Mouse (Mus musculus): ENCODE results near the gene Cbr1.

Gene Cbr1

DNA sequence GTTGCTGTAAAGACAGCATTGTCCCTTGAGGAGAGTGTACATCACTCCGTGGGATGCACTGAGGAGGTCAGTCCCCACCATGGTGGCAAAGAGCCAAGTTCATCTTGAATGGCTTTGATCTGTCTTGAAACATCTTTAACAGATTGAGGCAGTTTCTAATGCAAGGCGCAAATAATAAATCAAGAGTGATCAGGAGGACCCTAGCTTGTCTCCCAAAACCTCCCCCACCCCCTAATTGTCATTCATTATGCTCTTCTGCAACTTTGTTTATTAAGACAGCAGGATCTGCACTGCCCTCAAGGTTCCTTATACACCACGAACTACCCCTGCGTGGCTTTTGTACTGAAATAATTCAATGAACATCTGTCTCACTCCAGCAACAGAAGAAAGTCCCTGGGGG is at the start of gene Cbr1:
TSS of gene Cbr1 (plus strand) at position 301 of the 400 bp plus-strand sequence.
- DNase-seq (ENCODE audit: low read depth, low spot score): peak; percentile 1

DNA sequence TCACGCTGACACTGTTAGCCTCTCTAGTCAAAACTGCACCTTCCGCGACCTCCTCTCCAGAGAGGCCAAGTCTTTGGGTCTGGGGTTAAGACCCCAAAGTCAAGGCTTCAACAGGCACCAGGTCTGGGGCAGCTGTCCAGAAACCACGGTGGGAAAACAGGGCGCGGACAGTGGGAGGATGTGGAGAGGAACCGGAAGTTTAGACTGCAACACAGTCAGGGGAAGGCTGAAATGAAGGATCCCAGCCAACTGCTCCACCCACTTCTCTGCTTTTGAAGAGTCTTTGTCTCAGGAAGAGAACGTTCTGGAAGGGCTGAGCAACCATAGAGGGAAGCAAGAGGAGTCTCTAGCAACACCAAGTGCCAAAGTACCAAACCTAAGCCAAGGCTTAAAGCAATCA is 48.0 kb upstream of the Cbr1 start:
- no peak for DNase-seq (ENCODE audit: low read depth, low spot score)

DNA sequence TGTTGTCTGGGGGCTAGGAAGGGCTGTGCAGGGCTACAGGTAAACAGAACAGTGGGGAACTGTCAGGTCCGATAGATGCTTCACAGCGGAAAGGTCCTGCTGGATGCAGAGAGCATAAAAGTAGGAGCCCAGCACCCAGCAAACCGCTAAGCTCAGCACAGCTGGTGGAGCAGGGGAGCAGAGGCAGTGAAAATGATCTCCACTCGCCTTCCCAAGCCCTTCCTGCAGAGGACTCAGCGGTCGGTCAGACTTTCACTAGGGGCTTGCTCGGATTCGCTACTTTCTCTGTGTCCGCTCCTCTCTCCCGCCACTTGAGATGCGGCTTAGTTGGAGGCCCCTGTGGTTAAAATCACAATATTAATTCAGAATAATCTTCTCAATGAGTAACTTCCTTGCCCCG is 47.2 kb upstream of the Cbr1 start:
- DNase-seq (ENCODE audit: low read depth, low spot score): no peak

DNA sequence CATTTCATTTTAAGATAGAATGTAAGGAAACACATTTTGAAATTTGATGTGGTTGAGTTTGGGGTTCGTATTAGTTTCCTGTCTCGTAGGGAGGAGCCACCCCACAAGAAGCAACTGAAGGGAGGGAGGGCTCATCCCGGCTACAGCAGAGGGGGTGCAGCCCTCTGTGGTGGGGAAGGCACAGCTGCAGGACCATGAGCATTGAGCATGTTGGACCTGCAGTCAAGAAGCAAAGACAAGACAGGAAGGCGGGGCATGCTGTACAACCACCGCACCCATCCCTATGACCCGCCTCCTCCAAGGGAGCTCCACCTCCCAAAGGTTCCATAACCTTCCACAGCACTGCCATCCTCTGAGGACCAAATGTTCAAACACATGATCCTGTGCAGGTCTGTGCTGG is 33.3 kb upstream of the Cbr1 start:
- DNase-seq (ENCODE audit: low read depth, low spot score): no peak

DNA sequence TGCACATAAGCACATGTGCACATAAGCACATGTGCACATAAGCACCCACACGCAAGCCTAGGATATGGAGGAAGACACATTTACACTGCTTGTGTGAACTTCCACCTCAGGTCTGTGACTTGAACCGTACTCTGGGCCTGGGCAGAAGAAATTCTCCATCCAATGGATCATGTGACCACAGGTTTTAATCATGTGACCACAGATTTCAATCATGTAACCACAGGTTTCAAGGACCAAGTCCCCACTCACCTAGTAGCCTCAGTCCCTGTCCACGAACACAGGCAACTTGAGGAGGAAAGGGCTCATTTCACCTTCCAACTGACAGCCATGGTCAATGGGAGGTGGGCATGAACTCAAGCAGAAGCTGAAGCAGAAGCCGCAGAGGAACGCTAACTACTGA is 32.2 kb upstream of the Cbr1 start:
- DNase-seq (ENCODE audit: low read depth, low spot score): no peak

DNA sequence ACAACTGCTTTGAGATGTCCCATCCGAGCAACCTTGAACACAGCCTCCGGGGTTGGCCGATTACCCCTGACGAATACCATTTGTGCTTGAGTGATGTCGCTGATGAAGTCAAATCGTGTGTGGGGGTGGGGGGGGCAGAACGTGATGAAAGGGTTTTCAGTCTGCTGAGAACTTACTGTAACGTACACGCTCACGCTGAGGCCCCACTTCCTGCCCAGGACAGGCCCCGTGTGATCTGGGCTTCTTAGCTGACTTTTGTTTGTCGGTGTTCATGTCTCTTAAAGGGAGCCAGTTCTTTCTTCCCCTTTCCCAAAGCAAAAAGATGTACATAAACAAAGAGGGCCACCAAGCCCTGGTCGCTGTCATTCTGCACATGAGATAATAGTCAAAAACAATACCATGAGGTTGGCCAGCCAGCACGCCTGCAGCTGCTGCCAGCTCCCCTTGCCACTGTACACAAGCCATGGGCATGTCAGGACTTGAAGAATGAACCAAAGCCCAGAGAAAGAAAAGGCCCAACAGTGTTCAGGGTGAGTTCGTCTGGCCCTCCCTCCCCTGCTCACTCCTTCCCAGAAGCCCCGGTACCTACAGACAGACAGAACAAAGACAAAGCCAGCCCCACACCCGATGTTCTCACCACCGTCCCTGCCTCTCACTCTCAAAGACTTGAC is 31.0 kb upstream of the Cbr1 start:
- DNase-seq (ENCODE audit: low read depth, low spot score): no peak

DNA sequence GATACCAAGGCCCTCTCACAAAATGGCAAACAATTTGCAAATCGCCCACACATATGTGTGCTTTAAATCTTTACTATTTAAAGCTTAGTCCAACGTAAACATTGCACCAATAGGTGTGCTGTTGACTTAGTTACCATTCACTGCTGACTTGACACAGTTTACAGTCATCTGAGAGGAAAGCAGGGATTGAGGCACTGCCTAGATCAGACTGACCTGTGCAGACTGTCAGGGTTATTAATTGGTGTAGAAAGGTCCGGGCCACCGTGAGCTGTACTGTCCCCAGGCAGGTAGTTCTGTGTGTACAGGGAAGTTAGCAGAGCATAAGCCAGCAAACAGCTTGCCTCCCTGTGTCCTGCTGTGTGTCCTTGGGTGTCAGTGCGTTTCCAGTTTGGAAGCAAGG is 30.1 kb upstream of the Cbr1 start:
- DNase-seq (ENCODE audit: low read depth, low spot score): no peak

DNA sequence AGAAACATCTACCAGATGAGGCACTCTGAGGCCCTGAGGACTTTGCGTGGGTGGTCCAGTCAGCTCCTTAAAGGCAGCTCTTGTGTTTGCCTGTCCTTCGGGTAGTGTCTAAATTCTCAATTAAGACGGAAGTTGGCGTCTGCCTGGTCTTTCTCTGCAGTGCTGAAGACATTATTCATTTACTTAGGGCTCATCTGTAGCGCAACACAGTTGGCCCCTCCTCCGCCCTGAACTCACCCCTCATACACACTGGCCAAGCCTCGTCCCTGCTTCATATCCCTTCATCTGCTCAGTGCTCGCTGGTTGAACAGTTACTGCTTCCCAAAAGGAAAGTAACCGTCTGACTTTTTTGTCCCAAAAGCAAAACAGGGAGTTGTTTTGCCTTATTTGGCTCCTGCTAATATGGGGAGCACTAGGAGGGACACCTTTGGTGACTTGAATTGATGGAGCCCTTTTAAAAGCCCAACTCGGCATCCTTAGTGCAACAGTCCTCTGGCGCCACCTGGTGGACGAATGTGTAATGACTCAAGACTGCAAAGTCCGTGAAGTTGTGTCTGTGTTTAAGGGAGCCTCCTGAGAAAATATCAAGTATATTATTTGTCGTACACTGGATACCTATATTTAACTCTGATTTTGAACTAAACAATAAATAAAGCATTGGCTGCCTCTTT is 29.1 kb upstream of the Cbr1 start:
- peak; percentile 74 for DNase-seq (ENCODE audit: low read depth, low spot score)

DNA sequence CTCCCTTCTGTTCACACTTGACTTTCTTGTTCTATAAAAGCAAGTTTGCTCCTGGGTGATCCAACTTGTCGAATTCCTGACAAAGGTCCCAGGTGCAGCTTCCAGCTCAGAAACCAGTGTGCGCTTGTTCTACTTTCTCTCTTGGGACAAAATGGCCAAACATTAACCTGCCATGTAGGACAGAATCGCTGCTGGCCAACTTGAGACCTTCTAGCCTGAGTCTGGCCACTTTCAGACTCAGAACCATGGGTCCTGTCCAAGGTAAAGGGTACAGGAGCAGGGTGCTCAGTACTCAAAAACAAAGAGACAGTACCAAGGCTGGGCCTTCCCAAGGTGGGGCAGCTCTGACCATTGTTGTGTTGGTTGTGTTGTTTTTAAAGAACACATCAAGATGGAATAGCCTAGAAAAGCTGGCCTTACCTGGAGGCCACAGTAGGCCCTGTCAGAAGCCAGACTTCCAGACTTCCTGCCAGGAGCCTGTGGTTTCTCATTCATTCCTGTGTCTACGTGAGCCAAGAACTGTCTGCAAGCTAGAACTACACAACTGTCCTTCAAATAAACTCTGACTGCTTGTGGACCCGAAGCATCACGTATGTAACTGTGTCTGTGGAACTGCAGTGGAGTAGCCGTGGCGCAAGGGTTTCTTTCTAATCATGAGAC is 27.2 kb upstream of the Cbr1 start:
- DNase-seq (ENCODE audit: low read depth, low spot score): no peak

DNA sequence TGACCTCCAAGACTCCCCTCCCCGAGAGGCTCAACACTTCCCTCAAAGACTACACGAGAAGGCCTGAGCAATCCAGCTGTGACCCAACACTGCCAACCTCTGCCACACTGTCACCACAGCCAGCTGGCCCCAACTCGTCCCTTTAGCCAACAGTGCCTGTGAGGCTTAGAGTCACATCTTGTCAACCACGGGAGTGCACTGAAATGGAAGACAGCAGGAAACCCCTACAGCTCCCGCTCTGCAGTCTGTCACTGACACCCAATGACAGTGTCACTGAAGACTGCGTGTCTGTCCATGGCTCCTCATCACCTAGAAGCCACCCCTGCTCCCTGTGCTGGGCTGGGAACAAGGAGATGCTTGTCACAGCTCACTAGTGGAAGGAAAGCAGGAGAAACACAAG is 24.5 kb upstream of the Cbr1 start:
- no peak for DNase-seq (ENCODE audit: low read depth, low spot score)

DNA sequence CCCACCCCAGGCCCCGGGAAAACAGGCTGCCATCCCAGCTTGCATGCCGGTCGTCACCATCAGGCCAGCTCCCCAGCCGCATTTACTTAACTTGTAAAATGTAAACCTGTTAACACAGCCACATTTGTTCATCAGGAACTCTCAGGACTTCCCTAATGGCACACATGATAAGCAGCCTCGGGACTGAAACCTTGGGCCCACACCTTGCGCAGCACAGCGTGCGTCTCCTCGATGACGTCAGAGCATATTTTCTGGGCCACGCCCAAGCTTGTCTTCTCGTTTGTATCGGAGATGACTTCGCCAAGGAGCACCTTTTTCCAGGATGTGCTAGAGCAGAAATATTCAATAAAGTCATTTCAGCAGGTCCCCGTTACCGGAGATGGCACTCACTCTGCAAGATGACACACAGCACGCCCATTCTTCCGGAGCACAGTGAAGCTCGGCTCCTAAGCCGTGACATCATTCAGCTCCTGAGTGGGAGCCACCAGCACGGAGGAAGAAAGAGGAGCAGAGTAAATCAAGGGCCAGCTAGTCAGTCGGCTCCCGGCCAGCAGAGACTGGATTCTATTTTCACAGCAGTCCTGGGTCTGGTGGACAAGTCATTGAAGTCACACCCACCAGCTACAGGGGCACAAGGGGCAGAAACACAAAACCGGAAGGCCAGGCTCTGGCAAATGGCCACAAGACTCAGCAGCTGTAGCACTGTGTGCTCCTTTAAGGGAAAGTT is 20.5 kb upstream of the Cbr1 start:
- no peak for DNase-seq (ENCODE audit: low read depth, low spot score)

DNA sequence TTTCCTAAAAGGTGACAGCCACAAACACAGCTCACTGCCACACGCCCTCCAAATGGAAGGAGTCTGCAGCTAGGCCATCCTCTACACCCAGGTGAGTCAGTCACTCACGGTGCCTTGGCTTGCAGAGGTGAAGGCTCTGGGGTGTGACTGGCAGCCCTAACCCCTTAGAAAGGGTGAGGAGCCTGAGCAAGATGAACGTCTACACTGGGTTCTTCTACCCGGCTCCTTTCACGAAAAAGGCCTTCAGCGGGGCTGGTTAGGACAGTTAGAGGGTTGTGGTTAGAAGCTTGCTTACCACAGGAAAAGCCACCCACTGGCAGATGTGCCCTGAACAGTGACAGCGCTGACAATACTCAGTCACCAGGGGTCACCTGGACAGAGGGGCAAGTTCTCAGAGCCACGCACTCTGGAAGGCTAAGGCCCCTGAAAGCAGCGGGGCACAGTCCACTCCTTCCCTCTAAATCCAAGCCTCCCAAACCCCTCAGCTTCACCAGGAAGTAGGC is 19.9 kb upstream of the Cbr1 start:
- no peak for DNase-seq (ENCODE audit: low read depth, low spot score)

DNA sequence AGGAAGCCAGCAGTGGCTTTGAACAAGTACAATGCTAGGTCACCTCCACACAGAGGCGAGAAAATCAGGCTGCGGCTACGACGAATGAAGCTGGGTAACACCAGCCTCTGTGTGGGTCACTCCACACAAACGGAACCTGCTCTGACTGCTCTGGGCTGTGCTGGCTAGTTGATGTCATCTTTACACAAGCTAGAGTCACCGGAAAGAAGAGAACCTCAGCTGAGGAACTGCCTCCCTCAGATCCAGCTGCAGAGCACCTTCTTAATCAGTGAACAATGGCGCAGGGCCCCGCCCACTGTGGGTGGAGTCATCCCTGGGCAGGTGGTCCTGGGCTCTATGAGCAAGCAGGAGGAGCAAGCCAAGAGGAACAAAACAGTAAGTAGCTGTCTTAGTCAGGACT is 19.3 kb upstream of the Cbr1 start:
- peak; percentile 76 for DNase-seq (ENCODE audit: low read depth, low spot score)

DNA sequence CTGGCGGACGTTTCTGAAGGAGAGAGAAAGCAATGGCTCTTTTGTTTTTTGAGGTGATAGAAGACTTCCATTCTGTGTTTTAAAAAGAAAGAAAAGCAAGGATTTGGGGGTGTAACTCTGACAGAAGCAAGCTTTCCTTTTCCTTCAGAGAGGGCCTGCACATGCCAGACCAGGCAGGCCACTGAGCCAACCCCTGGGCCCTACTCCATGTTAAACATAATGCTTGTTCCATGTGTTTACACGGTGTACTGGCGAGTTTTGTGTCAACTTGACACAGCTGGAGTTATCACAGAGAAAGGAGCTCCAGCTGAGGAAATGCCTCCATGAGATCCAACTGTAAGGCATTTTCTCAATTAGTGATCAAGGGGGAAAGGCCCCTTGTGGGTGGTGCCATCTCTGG is 17.4 kb upstream of the Cbr1 start:
- DNase-seq (ENCODE audit: low read depth, low spot score): no peak

DNA sequence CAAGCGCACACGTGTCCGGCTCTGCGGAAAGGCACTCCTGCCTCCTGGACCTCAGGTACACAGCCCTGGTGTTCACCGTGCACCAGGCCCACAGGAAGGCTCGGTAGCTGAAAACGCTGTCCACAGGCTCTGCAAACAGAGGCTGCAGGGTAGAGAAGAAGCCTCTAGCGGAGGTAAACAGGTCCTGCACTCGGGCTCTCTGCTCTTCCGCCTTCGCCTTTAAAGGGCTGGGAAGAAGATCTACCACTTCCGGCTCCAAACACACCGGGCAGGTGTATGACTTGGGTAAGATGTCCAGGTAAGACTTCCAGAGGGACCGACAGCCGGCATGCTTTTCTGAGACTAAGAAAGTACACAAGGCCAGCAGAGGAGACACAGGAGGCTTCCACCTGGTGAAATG is 14.7 kb upstream of the Cbr1 start:
- DNase-seq (ENCODE audit: low read depth, low spot score): peak; percentile 52

DNA sequence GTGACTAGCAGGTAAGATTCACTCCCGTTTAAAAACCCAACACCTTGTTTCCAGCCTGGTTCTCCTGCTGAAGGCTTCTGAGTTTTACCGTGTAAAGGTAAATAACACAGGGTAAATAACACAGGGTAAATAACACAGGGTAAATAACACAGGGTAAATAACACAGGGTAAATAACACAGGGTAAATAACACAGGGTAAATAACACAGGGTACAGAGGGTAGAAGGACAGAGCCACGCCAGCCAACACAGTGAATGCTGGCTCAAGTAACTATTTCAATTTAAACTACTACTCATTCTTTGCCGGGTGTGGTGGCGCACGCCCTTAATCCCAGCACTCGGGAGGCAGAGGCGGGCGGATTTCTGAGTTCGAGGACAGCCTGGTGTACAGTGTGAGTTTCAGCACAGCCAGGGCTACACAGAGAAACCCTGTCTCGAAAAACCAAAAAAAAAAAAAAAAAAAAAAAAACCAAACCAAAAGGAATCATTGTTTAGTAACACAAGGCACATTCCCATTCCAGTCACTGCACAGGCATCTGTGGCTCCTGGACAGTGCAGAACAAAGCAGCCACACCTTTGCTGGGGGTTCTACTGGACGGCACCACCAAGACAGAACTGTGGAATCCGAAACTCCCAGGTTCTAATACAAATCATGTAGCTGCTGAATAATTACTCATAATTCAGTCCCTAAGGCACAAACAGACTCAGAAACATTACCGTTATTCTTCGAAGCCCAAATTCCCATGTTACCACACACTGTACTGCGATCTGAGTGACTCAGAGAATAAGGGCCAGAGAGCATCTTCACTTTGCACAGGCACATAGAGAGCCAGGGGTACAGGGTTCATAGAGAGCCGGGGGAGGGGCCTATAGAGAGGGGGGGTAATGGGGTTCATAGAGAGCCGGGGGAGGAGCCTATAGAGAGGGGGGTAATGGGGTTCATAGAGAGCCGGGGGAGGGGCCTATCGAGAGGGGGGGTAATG is 13.9 kb upstream of the Cbr1 start:
- no peak for DNase-seq (ENCODE audit: low read depth, low spot score)

DNA sequence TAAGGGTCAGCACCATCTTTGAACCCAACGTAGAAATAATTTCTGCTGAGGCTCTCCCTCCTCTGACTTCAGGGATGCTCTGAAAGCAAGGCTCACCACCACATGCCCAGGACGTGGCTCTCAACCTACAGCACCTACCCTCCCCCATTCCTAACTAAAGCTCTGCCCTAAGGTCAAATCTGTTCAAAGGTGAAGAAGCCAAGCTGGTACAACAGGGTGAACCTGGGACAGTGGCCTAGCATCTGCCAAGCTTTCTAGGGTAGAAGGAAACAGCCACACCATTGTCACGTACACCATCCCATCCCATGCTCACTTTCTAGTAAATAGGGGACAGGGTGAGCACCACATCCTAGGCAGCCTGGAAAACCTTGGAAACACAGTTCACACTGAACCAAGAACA is 12.9 kb upstream of the Cbr1 start:
- DNase-seq (ENCODE audit: low read depth, low spot score): no peak

DNA sequence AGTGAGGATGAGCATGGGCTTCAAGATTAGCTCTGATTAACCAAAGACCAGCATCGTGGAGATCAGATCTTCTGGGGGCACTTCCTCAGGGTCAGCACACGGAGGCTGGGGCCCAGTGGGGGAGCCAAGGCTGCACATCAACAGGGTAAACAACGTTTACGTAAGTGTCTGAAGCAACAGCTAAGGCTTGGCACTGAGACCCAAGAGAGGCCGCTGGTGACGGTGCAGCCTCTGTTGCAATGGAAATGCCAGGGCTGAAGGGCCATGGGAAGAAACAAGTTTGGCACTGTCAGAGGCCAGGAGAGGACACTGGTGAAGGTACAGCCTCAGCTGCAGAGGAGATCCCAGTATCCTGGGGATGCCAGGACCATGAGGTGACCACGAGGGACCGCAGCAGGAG is 12.2 kb upstream of the Cbr1 start:
- DNase-seq (ENCODE audit: low read depth, low spot score): no peak

DNA sequence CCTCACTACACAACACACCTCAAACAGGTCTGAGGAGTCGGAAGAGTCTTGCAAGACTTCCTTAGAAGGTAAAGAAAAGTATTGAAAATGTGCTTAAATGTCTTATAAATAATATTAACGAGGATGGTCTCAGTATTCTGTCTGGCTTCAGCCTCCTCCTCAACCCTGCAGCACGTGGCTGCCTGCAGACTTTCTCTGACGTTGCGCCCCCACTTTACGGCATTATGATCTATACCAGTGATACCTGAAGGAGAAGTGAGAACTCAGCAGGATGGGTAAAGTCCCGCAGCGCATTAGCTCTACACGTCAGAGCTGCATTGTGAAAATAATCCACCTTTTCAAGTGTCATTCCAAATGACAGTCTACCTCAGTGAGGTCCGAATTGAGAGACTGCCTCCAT is 11.2 kb upstream of the Cbr1 start:
- no peak for DNase-seq (ENCODE audit: low read depth, low spot score)

DNA sequence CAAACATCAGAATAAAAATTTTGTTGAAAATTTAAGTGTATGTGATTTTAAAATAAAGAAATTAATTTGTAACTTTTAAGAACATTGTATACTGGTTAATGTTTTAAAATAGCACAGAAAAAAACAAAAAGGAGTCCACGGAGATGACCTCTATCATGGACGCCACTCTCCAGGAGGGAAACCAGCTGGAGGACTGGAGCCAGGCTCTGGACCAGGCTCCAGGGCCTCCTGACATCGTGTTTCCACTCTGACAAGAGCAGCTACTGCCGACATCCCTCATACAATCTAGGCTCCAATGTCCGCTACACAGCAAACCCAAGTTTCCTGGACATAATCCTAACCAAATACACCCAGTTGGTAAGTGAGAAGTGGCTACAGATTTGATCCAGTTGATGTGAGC is 9.9 kb upstream of the Cbr1 start:
- DNase-seq (ENCODE audit: low read depth, low spot score): no peak

DNA sequence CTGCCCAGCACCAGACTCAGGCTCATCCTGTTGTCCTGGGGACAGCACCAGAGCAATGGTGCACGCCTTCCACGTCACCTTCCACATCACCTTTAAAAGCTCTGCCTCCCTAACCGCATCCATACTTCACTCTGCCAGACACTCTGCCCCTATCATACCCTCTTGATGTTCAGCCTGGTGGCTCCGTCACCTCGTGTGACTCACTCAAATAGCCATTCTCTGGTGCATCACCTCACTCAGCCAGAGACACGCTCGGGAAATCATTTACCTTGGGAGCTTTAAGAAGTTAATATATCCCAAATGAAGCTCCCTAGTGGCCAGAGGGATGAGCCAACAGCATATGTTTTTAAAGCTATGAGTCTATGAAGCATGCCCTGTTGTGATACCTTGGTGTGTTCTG is 8.8 kb upstream of the Cbr1 start:
- no peak for DNase-seq (ENCODE audit: low read depth, low spot score)
